Mouse (Mus musculus): Measurements from ENCODE around the gene Tshr.

DNA sequence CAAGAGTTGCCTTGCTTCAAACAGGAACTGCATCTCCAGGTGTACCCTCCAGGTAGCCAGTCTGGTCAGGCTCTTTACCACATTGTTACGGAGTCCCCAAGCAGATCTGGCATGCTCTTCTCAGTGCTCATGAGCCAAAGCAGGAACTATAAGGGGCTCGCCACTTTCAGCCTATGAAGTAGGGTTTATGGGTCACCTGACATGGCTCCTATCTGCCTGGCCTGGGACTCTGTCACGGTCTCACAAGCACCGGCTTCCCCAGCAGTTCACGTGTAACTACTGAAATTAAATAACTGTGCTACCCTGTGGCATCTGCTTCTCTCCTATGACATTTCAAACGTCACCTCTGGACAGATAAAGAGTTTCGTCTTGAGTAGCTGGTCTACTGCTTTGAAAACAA lies 155.8 kb downstream of the Tshr start:
- TF ChIP-seq ZC3H11A (IDR thresholded peaks at IDR 0.05; ENCODE audit: borderline replicate concordance, low read depth, low read length) = no peak
- TF ChIP-seq MAFK (IDR thresholded peaks at IDR 0.05; ENCODE audit: insufficient read depth, low read depth, low read length) = no peak
- no peak for TF ChIP-seq HCFC1 (IDR thresholded peaks at IDR 0.05; ENCODE audit: borderline replicate concordance, insufficient read depth, low read length)
- no peak for TF ChIP-seq ZNF384 (IDR thresholded peaks at IDR 0.05; ENCODE audit: low read depth, low read length)

All from ES-E14 (cell line).